Mouse (Mus musculus): ENCODE measurements at regions not wholly inside any gene's neighbourhood (a gene's known extent, or its start where the extent isn't known, plus 50 kb on each side); places are given as distances from the start of the nearest gene placed in this dataset.
A peak's percentile ranks its signal among the peaks of the same experiment; 100 is the strongest.

GRCm38 (mm10) chr6:16171871-16172270, 451.4 kb downstream of the Mdfic start:
- Histone ChIP-seq H3K4me3 (no peak overlapping the region), H3K9me3 (no peaks in the 10 kb centered on the region), H3K4me2 (no peak overlapping the region), H3K9ac (no peak overlapping the region), H3K27me3 (no peaks in the 10 kb centered on the region), H3K36me3 (no peaks in the 10 kb centered on the region), H3K4me1 (replicated peaks) (no peaks in the 10 kb centered on the region), H3K27ac (replicated peaks) (no peak overlapping the region)
- no peak for ATAC-seq (ENCODE audit: low read depth)
- 93% methylated on average over 3 of the region's 3 CpGs for WGBS

- Histone ChIP-seq H3K9me3 (no peaks in the 10 kb centered on the region), H3K9ac (no peak overlapping the region), H3K27me3 (no peaks in the 10 kb centered on the region), H3K4me3 (no peak overlapping the region), H3K4me1 (replicated peaks) (no peaks in the 10 kb centered on the region; the same call in 1 of the 2 replicates), H3K27ac (replicated peaks) (no peak overlapping the region), H3K4me2 (no peak overlapping the region), H3K36me3 (no peaks in the 10 kb centered on the region)
- no peak for ATAC-seq (ENCODE audit: low read depth)
- WGBS = 52% methylated on average over 5 of the region's 5 CpGs
Measured at GRCm38 (mm10) chr6:16177313-16177712, 456.9 kb downstream of the Mdfic start.

GRCm38 (mm10) chr6:16187983-16188550, 467.6 kb downstream of the Mdfic start:
- WGBS = 39% methylated on average over 4 of the region's 4 CpGs
- H3K9me3 ChIP-seq = no peaks in the 10 kb centered on the region
- H3K4me1 ChIP-seq (replicated peaks) = 0 out of 2 replicates have a peak, but pooled peaks cover 5% of the 10 kb centered on the region
- H3K4me3 ChIP-seq = no peak overlapping the region
- H3K9ac ChIP-seq = no peak overlapping the region
- H3K4me2 ChIP-seq = no peak overlapping the region
- H3K36me3 ChIP-seq = no peaks in the 10 kb centered on the region
- H3K27ac ChIP-seq (replicated peaks) = no peak overlapping the region
- no peaks in the 10 kb centered on the region for H3K27me3 ChIP-seq
- no peak for ATAC-seq (ENCODE audit: low read depth)

DNA sequence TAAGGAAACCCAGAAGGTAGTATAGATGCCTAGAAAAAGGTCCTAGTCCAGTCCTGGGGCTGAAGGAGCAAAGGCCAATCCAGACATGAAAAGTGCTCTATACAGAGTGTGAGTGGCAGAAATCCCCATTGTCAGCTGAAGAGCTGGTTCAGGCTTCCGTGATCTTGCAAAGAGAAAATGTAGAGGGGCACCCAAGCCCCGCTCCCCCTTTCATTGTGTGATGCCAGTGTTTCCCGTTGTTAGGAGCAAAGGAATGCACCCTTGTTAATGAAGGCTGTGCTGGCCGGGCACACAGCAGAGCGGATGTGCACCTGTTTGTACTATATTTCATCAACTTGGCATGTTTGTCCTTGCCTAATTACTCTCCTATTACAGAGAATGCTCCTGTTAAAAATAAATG, 492.5 kb downstream of the Mdfic start:
- Histone ChIP-seq H3K9ac (no peak overlapping the region), H3K4me2 (no peak overlapping the region), H3K27me3 (peaks cover 14% of the 10 kb centered on the region), H3K36me3 (no peaks in the 10 kb centered on the region), H3K9me3 (no peaks in the 10 kb centered on the region), H3K27ac (replicated peaks) (no peak overlapping the region), H3K4me3 (no peak overlapping the region), H3K4me1 (replicated peaks) (peaks cover 6% of the 10 kb centered on the region; the same call in 1 of the 2 replicates)
- WGBS = 11% methylated on average over 5 of the region's 5 CpGs
- ATAC-seq (ENCODE audit: low read depth) = peak; percentile 83

GRCm38 (mm10) chr6:16213635-16214034, 493.2 kb downstream of the Mdfic start:
- Histone ChIP-seq H3K4me1 (replicated peaks) (peaks cover 6% of the 10 kb centered on the region; the same call in 1 of the 2 replicates), H3K9me3 (no peaks in the 10 kb centered on the region), H3K9ac (no peak overlapping the region), H3K4me2 (no peak overlapping the region), H3K36me3 (no peaks in the 10 kb centered on the region), H3K27me3 (peaks cover 14% of the 10 kb centered on the region), H3K4me3 (no peak overlapping the region), H3K27ac (replicated peaks) (no peak overlapping the region)
- 41% methylated on average over 4 of the region's 4 CpGs for WGBS
- ATAC-seq (ENCODE audit: low read depth) = no peak

DNA sequence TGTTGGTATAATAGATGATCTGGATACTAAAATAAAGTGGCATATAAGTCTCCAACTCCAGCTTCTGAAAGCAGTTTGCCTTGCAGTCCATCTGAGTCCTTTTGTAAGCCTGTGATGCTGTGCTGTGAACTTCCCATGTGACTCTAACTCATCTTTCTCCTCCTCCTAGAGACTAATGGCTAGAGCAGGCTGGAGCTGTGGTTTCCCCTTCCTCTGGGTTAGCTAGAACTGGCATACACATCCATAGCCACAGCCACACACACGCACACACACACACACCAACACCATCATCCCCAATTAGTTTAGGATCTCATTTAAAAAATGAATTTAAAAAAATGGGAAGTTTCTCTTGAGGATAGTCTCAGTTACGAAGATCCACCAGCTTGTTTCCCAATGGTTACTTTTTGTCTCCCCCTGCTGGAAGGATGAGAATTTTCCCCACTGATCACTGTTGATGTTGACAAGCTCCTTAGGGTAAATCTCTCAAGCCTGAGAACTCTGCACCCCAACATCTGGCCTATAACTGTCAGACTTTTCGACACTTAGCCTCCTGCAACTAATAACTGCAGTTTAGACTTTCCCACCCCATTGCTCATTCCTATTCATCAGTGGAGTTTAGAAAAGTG, 500.7 kb downstream of the Mdfic start:
- no peaks in the 10 kb centered on the region for H3K36me3 ChIP-seq
- H3K9me3 ChIP-seq = no peaks in the 10 kb centered on the region
- no peak overlapping the region for H3K4me2 ChIP-seq
- whole genome bisulfite sequencing = 51% methylated on average over 3 of the region's 3 CpGs
- no peaks in the 10 kb centered on the region for H3K27me3 ChIP-seq
- H3K4me1 ChIP-seq (replicated peaks) = no peaks in the 10 kb centered on the region
- no peak overlapping the region for H3K27ac ChIP-seq (replicated peaks)
- ATAC-seq (ENCODE audit: low read depth) = no peak
- H3K4me3 ChIP-seq = no peak overlapping the region
- no peak overlapping the region for H3K9ac ChIP-seq
